Mouse (Mus musculus): Measurements from ENCODE around the gene Pigg.

GRCm38 (mm10) chr5:108389744-108390143, 77.3 kb downstream of the Pigg start:
- TF ChIP-seq CTCF (IDR thresholded peaks at IDR 0.05; ENCODE audit: insufficient read depth, low read depth, low read length) (no peak), POLR2A (IDR thresholded peaks at IDR 0.05; ENCODE audit: insufficient read depth, low read depth, low read length) (no peak)

All from olfactory bulb, adult 2 months (tissue).